Mouse (Mus musculus) neural tube, embryonic 12.5 days (tissue): ENCODE measurements at regions not wholly inside any gene's neighbourhood (a gene's known extent, or its start where the extent isn't known, plus 50 kb on each side); places are given as distances from the start of the nearest gene placed in this dataset.

Experiments
- ATAC-seq: fragments of 200-750 bp; cut with Nextera tagmentation; 2 replicates; pipeline ENCODE4 v1.8.0; 2017; ENCODE audit warnings: low read depth, mild to moderate bottlenecking, moderate TSS enrichment, moderate library complexity; ENCODE audit not compliant: low FRiP score
- H3K27ac ChIP-seq: fragments of 300-500 bp; sonication (generic); 2 replicates; pipeline ENCODE4 v1.5.1; 2016
- H3K27me3 ChIP-seq: fragments of 300-500 bp; sonication (generic); replicated peaks from 2 replicates; pipeline ENCODE4 v1.6.1; 2016; ENCODE audit warnings: mild to moderate bottlenecking
- H3K36me3 ChIP-seq: fragments of 300-500 bp; sonication (generic); 2 replicates; pipeline ENCODE4 v1.6.1; 2016; ENCODE audit warnings: mild to moderate bottlenecking
- H3K4me1 ChIP-seq: fragments of 300-500 bp; sonication (generic); 2 replicates; pipeline ENCODE4 v1.6.1; 2016
- H3K4me2 ChIP-seq: fragments of 300-500 bp; sonication (generic); replicated peaks from 2 replicates; pipeline ENCODE4 v1.6.1; 2016; ENCODE audit warnings: mild to moderate bottlenecking
- H3K4me3 ChIP-seq: fragments of 300-500 bp; sonication (generic); 2 replicates; pipeline ENCODE4 v1.5.1; 2016
- H3K9ac ChIP-seq: fragments of 300-500 bp; sonication (generic); 2 replicates; pipeline ENCODE4 v1.6.1; 2016; ENCODE audit warnings: mild to moderate bottlenecking
- H3K9me3 ChIP-seq: fragments of 300-500 bp; sonication (generic); 2 replicates; pipeline ENCODE4 v1.6.1; 2016; ENCODE audit warnings: mild to moderate bottlenecking
- WGBS: fragments of 180-500 bp; shearing (Covaris S2); methylation state at CpG from one replicate; pipeline ENCODE4 v1.1.7; 2016; 5-methylcytosine and 5-hydroxymethylcytosine counted together

DNA sequence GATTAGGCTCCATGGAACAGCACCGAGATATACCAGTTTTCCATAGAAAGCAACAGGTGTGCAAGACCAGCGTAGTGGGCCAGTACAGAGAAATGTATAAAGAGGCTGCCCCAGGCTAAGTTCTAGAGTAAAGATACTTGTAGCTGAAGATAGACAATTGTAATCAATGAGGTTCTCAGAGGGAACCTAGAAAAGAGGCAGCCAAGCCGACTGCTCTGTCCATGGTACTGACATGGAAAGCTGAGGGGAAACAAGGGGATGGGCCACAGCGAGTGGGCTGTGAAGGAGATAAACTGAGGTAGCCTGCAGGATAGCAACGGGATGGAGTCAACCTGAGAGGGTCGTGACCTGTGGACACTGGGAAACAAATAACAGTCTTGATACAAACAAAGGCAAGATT lies 275.0 kb upstream of the Zdhhc25 start:
- ATAC-seq, result no peak
- 58% methylated on average over 6 of the region's 6 CpGs for WGBS
- Histone ChIP-seq H3K27me3 (no peaks in the 10 kb centered on the region), H3K9ac (no peak overlapping the region), H3K4me2 (no peak overlapping the region), H3K36me3 (no peaks in the 10 kb centered on the region), H3K9me3 (no peaks in the 10 kb centered on the region), H3K4me1 (no peaks in the 10 kb centered on the region), H3K4me3 (no peak overlapping the region), H3K27ac (no peak overlapping the region)

GRCm38 (mm10) chr15:88353206-88353605 lies 246.9 kb upstream of the Zdhhc25 start:
- no peak overlapping the region for H3K4me2 ChIP-seq
- H3K9ac ChIP-seq, result no peak overlapping the region
- no peak overlapping the region for H3K4me3 ChIP-seq
- no peak overlapping the region for H3K27ac ChIP-seq
- H3K27me3 ChIP-seq, result no peaks in the 10 kb centered on the region
- WGBS, result 86% methylated on average over 2 of the region's 2 CpGs
- ATAC-seq, result no peak
- H3K9me3 ChIP-seq, result no peaks in the 10 kb centered on the region
- no peaks in the 10 kb centered on the region for H3K36me3 ChIP-seq
- H3K4me1 ChIP-seq, result no peaks in the 10 kb centered on the region

DNA sequence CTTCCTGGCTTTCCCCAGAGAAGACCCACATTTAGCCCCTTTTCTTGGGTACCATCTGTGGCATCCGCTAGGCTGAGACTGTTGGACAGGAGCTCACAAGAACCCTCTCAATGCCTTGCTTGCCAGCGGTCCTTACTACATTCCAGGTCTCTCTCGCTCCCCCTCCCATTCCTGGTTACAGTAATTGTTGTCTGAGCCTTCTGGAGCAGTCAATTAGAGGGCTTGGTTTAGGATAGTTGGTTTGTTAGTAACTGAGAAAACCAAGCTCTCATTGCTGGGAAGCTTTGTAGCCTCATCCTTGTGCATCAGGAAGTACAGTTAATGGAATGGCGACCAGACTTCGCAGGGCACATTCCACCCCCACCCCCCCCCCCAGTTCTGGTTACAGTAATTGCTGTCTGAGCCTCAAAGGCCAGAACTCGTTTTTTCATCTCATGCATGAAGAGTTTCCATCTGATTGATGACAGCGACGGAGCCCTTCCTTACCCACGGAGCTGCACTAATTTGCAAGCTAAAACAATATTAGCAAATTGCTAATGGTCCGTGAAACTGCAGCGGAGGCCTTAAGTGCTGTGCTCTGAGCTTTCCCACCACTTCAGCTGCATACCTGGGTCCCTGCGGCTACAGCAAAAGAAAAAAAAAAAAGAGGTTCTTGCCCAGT lies 239.6 kb upstream of the Zdhhc25 start:
- Histone ChIP-seq H3K9me3 (no peaks in the 10 kb centered on the region), H3K4me1 (peaks cover 19% of the 10 kb centered on the region), H3K27me3 (no peaks in the 10 kb centered on the region), H3K4me2 (peak overlapping the region; percentile 31; the same call in 1 of the 2 replicates), H3K4me3 (no peak overlapping the region), H3K36me3 (no peaks in the 10 kb centered on the region), H3K27ac (no peak overlapping the region), H3K9ac (no peak overlapping the region)
- peak; percentile 75 for ATAC-seq
- 16% methylated on average over 12 of the region's 12 CpGs for WGBS

DNA sequence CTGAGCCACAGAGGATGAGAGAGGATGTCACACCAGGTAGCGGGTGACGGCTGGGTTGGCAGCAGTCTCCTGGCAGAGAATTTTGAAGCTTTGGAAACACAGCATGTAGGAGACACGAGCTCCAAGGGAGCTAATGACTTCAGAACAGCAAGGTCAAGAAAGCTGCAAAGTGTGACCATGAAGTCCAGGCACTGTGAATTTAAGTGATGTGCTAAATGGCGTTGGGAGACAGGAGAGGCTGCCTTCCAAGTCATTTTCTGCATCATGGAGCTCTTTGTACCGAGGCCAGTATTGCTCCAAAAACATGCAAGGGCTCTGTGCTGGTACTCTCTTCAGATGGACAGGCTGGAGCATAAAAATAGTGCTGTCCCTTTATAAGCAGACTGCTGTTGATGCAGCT lies 238.8 kb upstream of the Zdhhc25 start:
- Histone ChIP-seq H3K9me3 (no peaks in the 10 kb centered on the region), H3K36me3 (no peaks in the 10 kb centered on the region), H3K27ac (no peak overlapping the region; the same call in 1 of the 2 replicates), H3K4me3 (no peak overlapping the region), H3K27me3 (no peaks in the 10 kb centered on the region), H3K9ac (no peak overlapping the region), H3K4me1 (peaks cover 19% of the 10 kb centered on the region), H3K4me2 (no peak overlapping the region)
- 41% methylated on average over 5 of the region's 5 CpGs for WGBS
- ATAC-seq, result 0 out of 2 replicates have a peak, but pooled peaks have one; percentile 6

GRCm38 (mm10) chr15:88362966-88363365 lies 237.1 kb upstream of the Zdhhc25 start:
- H3K9ac ChIP-seq, result no peak overlapping the region
- no peak for ATAC-seq
- H3K4me3 ChIP-seq, result no peak overlapping the region
- no peaks in the 10 kb centered on the region for H3K9me3 ChIP-seq
- no peaks in the 10 kb centered on the region for H3K36me3 ChIP-seq
- H3K4me2 ChIP-seq, result no peak overlapping the region
- no peaks in the 10 kb centered on the region for H3K27me3 ChIP-seq
- 63% methylated on average over 6 of the region's 6 CpGs for WGBS
- H3K27ac ChIP-seq, result no peak overlapping the region
- H3K4me1 ChIP-seq, result peaks cover 19% of the 10 kb centered on the region

DNA sequence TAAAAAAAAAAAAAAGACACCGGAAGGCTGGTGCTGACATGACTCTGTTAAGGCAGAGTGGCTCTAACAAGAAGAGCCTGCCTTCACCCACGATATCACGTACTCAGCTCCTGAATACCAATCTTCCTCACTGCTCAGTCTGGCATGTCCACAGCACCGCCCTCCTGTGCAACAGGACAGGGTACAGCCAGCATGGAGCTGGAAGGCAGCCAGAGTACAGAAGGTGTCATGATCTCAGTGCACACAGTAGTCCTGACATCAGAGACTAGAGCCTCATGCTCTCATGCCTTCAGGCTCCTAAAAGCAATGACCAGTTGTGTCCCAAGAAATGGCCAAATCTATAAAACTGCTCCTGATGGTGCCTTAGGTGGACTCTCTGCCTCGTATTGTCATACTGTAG lies 229.7 kb upstream of the Zdhhc25 start:
- no peak for ATAC-seq
- WGBS, result 82% methylated on average over 5 of the region's 5 CpGs
- Histone ChIP-seq H3K36me3 (no peaks in the 10 kb centered on the region), H3K27me3 (no peaks in the 10 kb centered on the region), H3K4me2 (no peak overlapping the region), H3K9me3 (no peaks in the 10 kb centered on the region), H3K27ac (no peak overlapping the region), H3K4me1 (no peaks in the 10 kb centered on the region), H3K4me3 (no peak overlapping the region), H3K9ac (no peak overlapping the region)

GRCm38 (mm10) chr15:88372039-88372438 lies 228.1 kb upstream of the Zdhhc25 start:
- 68% methylated on average over 8 of the region's 8 CpGs for WGBS
- no peaks in the 10 kb centered on the region for H3K27me3 ChIP-seq
- no peak overlapping the region for H3K4me2 ChIP-seq
- H3K36me3 ChIP-seq, result no peaks in the 10 kb centered on the region
- no peak overlapping the region for H3K4me3 ChIP-seq
- H3K9ac ChIP-seq, result no peak overlapping the region
- H3K9me3 ChIP-seq, result no peaks in the 10 kb centered on the region
- no peak for ATAC-seq
- H3K27ac ChIP-seq, result no peak overlapping the region
- no peaks in the 10 kb centered on the region for H3K4me1 ChIP-seq

DNA sequence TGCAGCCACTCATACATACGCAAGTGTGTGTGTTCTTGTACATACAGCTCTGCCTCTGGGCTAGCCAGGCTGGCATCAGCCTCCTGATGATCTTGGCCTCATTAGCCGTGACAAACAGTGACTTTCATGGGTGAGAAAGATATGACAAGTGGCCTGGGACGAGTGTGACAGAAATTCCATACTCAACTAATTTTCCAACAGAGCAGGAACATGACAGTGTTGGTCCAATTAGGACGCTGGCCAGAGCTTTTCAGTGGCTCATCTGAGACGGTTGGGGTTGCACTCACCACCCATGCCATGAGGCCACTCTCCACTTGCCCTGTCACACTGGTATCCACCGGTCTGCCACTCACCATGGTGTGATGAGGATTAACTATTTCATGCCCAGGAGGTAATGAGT lies 226.2 kb upstream of the Zdhhc25 start:
- Histone ChIP-seq H3K4me3 (no peak overlapping the region), H3K27ac (no peak overlapping the region), H3K9ac (no peak overlapping the region), H3K36me3 (no peaks in the 10 kb centered on the region), H3K4me1 (no peaks in the 10 kb centered on the region), H3K27me3 (no peaks in the 10 kb centered on the region), H3K4me2 (no peak overlapping the region), H3K9me3 (no peaks in the 10 kb centered on the region)
- 72% methylated on average over 6 of the region's 6 CpGs for WGBS
- no peak for ATAC-seq

- no peak overlapping the region for H3K4me2 ChIP-seq
- H3K27me3 ChIP-seq, result no peaks in the 10 kb centered on the region
- H3K4me1 ChIP-seq, result peaks cover 25% of the 10 kb centered on the region
- H3K9me3 ChIP-seq, result no peaks in the 10 kb centered on the region
- no peak overlapping the region for H3K4me3 ChIP-seq
- ATAC-seq, result no peak
- no peak overlapping the region for H3K9ac ChIP-seq
- no peaks in the 10 kb centered on the region for H3K36me3 ChIP-seq
- WGBS, result 78% methylated on average over 7 of the region's 7 CpGs
- no peak overlapping the region for H3K27ac ChIP-seq
Observed at GRCm38 (mm10) chr15:88379342-88379741, 220.8 kb upstream of the Zdhhc25 start.

GRCm38 (mm10) chr15:88379951-88380623 lies 220.0 kb upstream of the Zdhhc25 start:
- H3K4me1 ChIP-seq, result peaks cover 25% of the 10 kb centered on the region
- 0 out of 2 replicates have a peak overlapping the region, but pooled peaks have one; percentile 12 for H3K4me2 ChIP-seq
- 8% methylated on average over 6 of the region's 6 CpGs for WGBS
- no peak overlapping the region for H3K9ac ChIP-seq
- no peaks in the 10 kb centered on the region for H3K27me3 ChIP-seq
- no peak overlapping the region for H3K4me3 ChIP-seq
- H3K9me3 ChIP-seq, result no peaks in the 10 kb centered on the region
- H3K27ac ChIP-seq, result no peak overlapping the region
- peak; percentile 62 for ATAC-seq
- no peaks in the 10 kb centered on the region for H3K36me3 ChIP-seq

GRCm38 (mm10) chr15:88381419-88381818 lies 218.7 kb upstream of the Zdhhc25 start:
- Histone ChIP-seq H3K36me3 (no peaks in the 10 kb centered on the region), H3K9ac (no peak overlapping the region), H3K4me2 (peak overlapping the region; percentile 14; the same call in 1 of the 2 replicates), H3K9me3 (no peaks in the 10 kb centered on the region), H3K27ac (no peak overlapping the region), H3K4me1 (peaks cover 25% of the 10 kb centered on the region), H3K27me3 (no peaks in the 10 kb centered on the region), H3K4me3 (no peak overlapping the region)
- ATAC-seq, result no peak
- 21% methylated on average over 10 of the region's 10 CpGs for WGBS

DNA sequence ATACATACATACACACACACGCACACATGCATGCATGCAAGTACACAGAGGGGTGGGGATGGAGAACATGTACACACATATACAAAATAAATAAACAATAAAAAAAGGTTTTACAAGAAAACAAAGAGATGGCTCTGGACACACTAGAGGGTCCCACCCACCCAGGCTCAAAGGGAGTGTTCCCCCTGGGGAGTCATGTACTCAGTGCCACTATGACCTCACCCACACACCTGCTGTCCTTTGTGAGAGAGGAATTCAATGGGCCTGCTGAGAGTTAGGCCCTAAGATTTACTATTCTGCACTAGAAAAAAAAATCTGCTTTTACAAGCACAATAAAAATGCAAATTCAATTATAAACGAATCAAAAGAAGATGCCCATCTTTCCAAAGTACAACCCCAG lies 214.2 kb upstream of the Zdhhc25 start:
- H3K27ac ChIP-seq, result no peak overlapping the region
- H3K4me3 ChIP-seq, result no peak overlapping the region
- no peaks in the 10 kb centered on the region for H3K9me3 ChIP-seq
- H3K4me2 ChIP-seq, result no peak overlapping the region
- no peaks in the 10 kb centered on the region for H3K36me3 ChIP-seq
- no peaks in the 10 kb centered on the region for H3K27me3 ChIP-seq
- peaks cover 7% of the 10 kb centered on the region; the same call in 1 of the 2 replicates for H3K4me1 ChIP-seq
- WGBS, result 50% methylated on average over 2 of the region's 2 CpGs
- H3K9ac ChIP-seq, result no peak overlapping the region
- peak; percentile 61; the same call in 1 of the 2 replicates for ATAC-seq

- Histone ChIP-seq H3K9me3 (no peaks in the 10 kb centered on the region), H3K9ac (no peak overlapping the region), H3K36me3 (no peaks in the 10 kb centered on the region), H3K27ac (no peak overlapping the region), H3K4me2 (no peak overlapping the region), H3K4me1 (peaks cover 3% of the 10 kb centered on the region; the same call in 1 of the 2 replicates), H3K4me3 (no peak overlapping the region), H3K27me3 (no peaks in the 10 kb centered on the region)
- no peak for ATAC-seq
- WGBS, result 61% methylated on average over 6 of the region's 6 CpGs
Observed at GRCm38 (mm10) chr15:88386711-88387110, 213.4 kb upstream of the Zdhhc25 start.
